Mouse (Mus musculus): ENCODE results near the gene Lpar1.

- no peak for TF ChIP-seq POLR2A (IDR thresholded peaks at IDR 0.05; ENCODE audit: control insufficient read depth in 1 of 2, insufficient read depth in 1 of 2, low read depth in 1 of 2, low read length in 2 of 2, poor library complexity in 1 of 2)
- no peak for TF ChIP-seq CTCF (IDR thresholded peaks at IDR 0.05 in 2 of 3, conservative IDR thresholded peaks at IDR 0.05 in 1 of 3; ENCODE audit: control insufficient read depth in 1 of 3, insufficient read depth in 1 of 3, low read depth in 2 of 3, low read length in 3 of 3, poor library complexity in 1 of 3, severe bottlenecking in 1 of 3)
- TF ChIP-seq CHD2 (IDR thresholded peaks at IDR 0.05; ENCODE audit: low read length): no peak
- TF ChIP-seq POLR2AphosphoS5 (IDR thresholded peaks at IDR 0.05; ENCODE audit: borderline replicate concordance, low read depth, low read length): no peak
- TF ChIP-seq EP300 (IDR thresholded peaks at IDR 0.05; ENCODE audit: low read depth in 1 of 2, low read length in 2 of 2): no peak
- no peak for TF ChIP-seq USF2 (IDR thresholded peaks at IDR 0.05; ENCODE audit: borderline replicate concordance in 1 of 2, insufficient read depth in 1 of 2, low read depth in 1 of 2, low read length in 2 of 2)
- TF ChIP-seq ZC3H11A (IDR thresholded peaks at IDR 0.05; ENCODE audit: low read depth, low read length): no peak
- no peak for TF ChIP-seq E2F4 (IDR thresholded peaks at IDR 0.05; ENCODE audit: borderline replicate concordance, low read depth, low read length)
- no peak for TF ChIP-seq UBTF (IDR thresholded peaks at IDR 0.05; ENCODE audit: borderline replicate concordance, insufficient read depth, low read depth, low read length)
These were observed 24.8 kb upstream of the Lpar1 start for GRCm38 (mm10) chr4:58578488-58578887.
